Comparison of ENCODE assay signal across 12 mouse cellular contexts in the genomic region with DNA sequence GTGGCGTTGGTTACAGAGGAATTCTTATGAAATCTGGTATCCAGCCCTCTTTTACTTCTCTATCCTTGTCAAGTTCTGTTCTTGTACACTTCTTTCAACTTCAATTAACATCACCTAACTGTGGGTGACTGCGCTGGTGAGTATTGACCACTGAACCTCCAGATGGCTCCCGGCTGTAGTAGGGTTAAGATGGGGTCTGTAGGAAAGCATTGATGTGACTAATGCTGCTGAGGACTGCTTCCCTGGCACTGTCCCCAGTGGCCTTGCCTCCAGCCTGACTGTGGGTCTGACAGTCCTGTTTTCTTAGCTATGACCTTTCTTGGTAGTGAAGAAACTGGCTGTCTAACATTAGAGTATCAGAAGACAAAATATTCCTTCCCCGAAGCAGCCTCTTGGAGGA. TPM values are rescaled to one million over a fixed set of nuclear protein-coding genes. Genes with fewer than 3 reads are reported as not detected.
DNase-seq lines count a peak whose midpoint lies in the region; ATAC-seq and TF ChIP-seq lines count a peak whose summit lies in the region.
"Had no signal": no experiment of that assay in that cellular context is flagged by ENCODE, and none has a peak within 500 bp of the region (broad histone marks: within the 10 kb centered on the region; RNA-seq: fewer than 3 reads in every experiment).

No protein-coding gene starts in this region.

- no peak overlapping the region for H3K9ac ChIP-seq in heart, embryonic 16.5 days (ENCODE audit: low read length)
- H3K9ac ChIP-seq in hindbrain, embryonic 14.5 days: no peak overlapping the region
- H3K9ac ChIP-seq: limb, embryonic 15.5 days had no signal

- H3K36me3 ChIP-seq in heart, embryonic 16.5 days (ENCODE audit: control insufficient read depth, insufficient read depth): peaks cover 15% of the 10 kb centered on the region
- no peaks in the 10 kb centered on the region for H3K36me3 ChIP-seq in myocyte (ENCODE audit: control insufficient read depth, insufficient read depth)
- H3K36me3 ChIP-seq in hindbrain, embryonic 14.5 days (replicated peaks; ENCODE audit: control insufficient read depth, insufficient read depth): peaks cover 10% of the 10 kb centered on the region

- peaks cover 25% of the 10 kb centered on the region for H3K4me1 ChIP-seq in heart, embryonic 16.5 days (ENCODE audit: control insufficient read depth, insufficient read depth, low read length)
- peaks cover 11% of the 10 kb centered on the region; the same call in 1 of the 2 replicates for H3K4me1 ChIP-seq in hindbrain, embryonic 14.5 days (replicated peaks; ENCODE audit: control insufficient read depth, insufficient read depth, low read length)

- H3K27ac ChIP-seq in heart, embryonic 16.5 days (ENCODE audit: low read length): peak overlapping the region; percentile 56
- H3K27ac ChIP-seq in hindbrain, embryonic 14.5 days: no peak overlapping the region
- H3K27ac ChIP-seq: limb, embryonic 15.5 days had no signal

- no peaks in the 10 kb centered on the region for H3K9me3 ChIP-seq in heart, embryonic 16.5 days (replicated peaks; ENCODE audit: control insufficient read depth, low read length)
- H3K9me3 ChIP-seq in hindbrain, embryonic 14.5 days (ENCODE audit: control insufficient read depth, low read length): no peaks in the 10 kb centered on the region
- H3K9me3 ChIP-seq: limb, embryonic 15.5 days had no signal

- 0 out of 2 replicates have a peak, but pooled peaks have one; percentile 25 for ATAC-seq in heart, embryonic 16.5 days (replicated peaks; ENCODE audit: extremely low read depth, insufficient read depth, low FRiP score)
- no peak for ATAC-seq in hindbrain, embryonic 14.5 days (ENCODE audit: low FRiP score)
- ATAC-seq: midbrain, embryonic 16.5 days had no signal

- H3K4me2 ChIP-seq in heart, embryonic 16.5 days (ENCODE audit: low read depth, low read length): no peak overlapping the region
- H3K4me2 ChIP-seq in myocyte (ENCODE audit: low read depth): peak overlapping the region; percentile 12
- H3K4me2 ChIP-seq in hindbrain, embryonic 14.5 days (replicated peaks): no peak overlapping the region
- H3K4me2 ChIP-seq: limb, embryonic 15.5 days had no signal

- no peak overlapping the region for H3ac ChIP-seq in myocyte (ENCODE audit: control insufficient read depth, insufficient read length)

- TF ChIP-seq POLR2A in myocyte (IDR thresholded peaks at IDR 0.05; ENCODE audit: insufficient read length, low read depth): no peak

- H3K4me3 ChIP-seq in heart, embryonic 16.5 days (ENCODE audit: low read length): no peak overlapping the region
- no peak overlapping the region for H3K4me3 ChIP-seq in myocyte
- H3K4me3 ChIP-seq in hindbrain, embryonic 14.5 days (replicated peaks; ENCODE audit: low read length): no peak overlapping the region
- H3K4me3 ChIP-seq: limb, embryonic 15.5 days had no signal

- H3K79me2 ChIP-seq in myocyte (ENCODE audit: control insufficient read depth, insufficient read depth): no peaks in the 10 kb centered on the region

- WGBS in heart, embryonic 16.5 days: 81% methylated on average over 4 of the region's 4 CpGs
- 91% methylated on average over 4 of the region's 4 CpGs for WGBS in hindbrain, embryonic 14.5 days

- DNase-seq in kidney, postnatal 4 days: peak; percentile 34 to 48
- no peak for DNase-seq in kidney, adult 8-10 months
- DNase-seq in adrenal gland, postnatal 36 days: peak; percentile 80 to 85
- DNase-seq in hindbrain, embryonic 14.5 days (ENCODE audit: low spot score): no peak
- no peak for DNase-seq in frontal cortex, postnatal 25 days (ENCODE audit: low spot score in 2 of 2)
- no peak for DNase-seq in cerebellum, postnatal 14 days
- DNase-seq: right cerebral cortex, postnatal 25 days had no signal

- H3K27me3 ChIP-seq in heart, embryonic 16.5 days (ENCODE audit: control insufficient read depth, insufficient read depth, low read length): no peaks in the 10 kb centered on the region
- no peaks in the 10 kb centered on the region for H3K27me3 ChIP-seq in myocyte (ENCODE audit: control insufficient read depth, insufficient read depth, insufficient read length)
- H3K27me3 ChIP-seq in hindbrain, embryonic 14.5 days (ENCODE audit: control insufficient read depth, insufficient read depth, low read length): no peaks in the 10 kb centered on the region
- H3K27me3 ChIP-seq: limb, embryonic 15.5 days had no signal

TF ChIP-seq in myocyte, 11 proteins besides CTCF, POLR2A, EP300 and RAD21:
- TF ChIP-seq SRF (IDR thresholded peaks at IDR 0.05; ENCODE audit: control insufficient read depth, insufficient read length, low read depth) (no peak), MAX (IDR thresholded peaks at IDR 0.05; ENCODE audit: low read depth) (no peak), TCF3 (IDR thresholded peaks at IDR 0.05; ENCODE audit: insufficient read length, low read depth) (no peak), USF1 (IDR thresholded peaks at IDR 0.05; ENCODE audit: low read depth) (no peak)

RNA-seq across cellular contexts. Expression of gene Gm11096, which starts 38.4 kb away (rescaled TPM):
- total RNA-seq in adrenal gland, postnatal 36 days (2021): not detected
- not detected in 2 replicates for polyA plus RNA-seq in heart, embryonic 16.5 days (2015; fragmentation: Nextera tagmentation; extraction: Ambion mirVana)
- not detected for polyA plus RNA-seq in myocyte (2012; fragmentation: generic; extraction: Trizol)
- polyA plus RNA-seq in hindbrain, embryonic 14.5 days (2014; fragmentation: Nextera tagmentation; extraction: Ambion mirVana): not detected in 2 replicates
- polyA plus RNA-seq: embryonic facial prominence, embryonic 14.5 days; limb, embryonic 15.5 days; midbrain, embryonic 16.5 days had no signal

Comparison
In these comparisons a context has a peak if more than half of its experiments do, and no peak if none do; other contexts are left out.
1. DNase-seq: peak in kidney, postnatal 4 days (2 of 2) and adrenal gland, postnatal 36 days (2 of 2); none in kidney, adult 8-10 months (0 of 2), hindbrain, embryonic 14.5 days (single experiment), frontal cortex, postnatal 25 days (0 of 2) and cerebellum, postnatal 14 days (0 of 2).